Comparison of ENCODE assay signal across 10 mouse cellular contexts in the genomic region with DNA sequence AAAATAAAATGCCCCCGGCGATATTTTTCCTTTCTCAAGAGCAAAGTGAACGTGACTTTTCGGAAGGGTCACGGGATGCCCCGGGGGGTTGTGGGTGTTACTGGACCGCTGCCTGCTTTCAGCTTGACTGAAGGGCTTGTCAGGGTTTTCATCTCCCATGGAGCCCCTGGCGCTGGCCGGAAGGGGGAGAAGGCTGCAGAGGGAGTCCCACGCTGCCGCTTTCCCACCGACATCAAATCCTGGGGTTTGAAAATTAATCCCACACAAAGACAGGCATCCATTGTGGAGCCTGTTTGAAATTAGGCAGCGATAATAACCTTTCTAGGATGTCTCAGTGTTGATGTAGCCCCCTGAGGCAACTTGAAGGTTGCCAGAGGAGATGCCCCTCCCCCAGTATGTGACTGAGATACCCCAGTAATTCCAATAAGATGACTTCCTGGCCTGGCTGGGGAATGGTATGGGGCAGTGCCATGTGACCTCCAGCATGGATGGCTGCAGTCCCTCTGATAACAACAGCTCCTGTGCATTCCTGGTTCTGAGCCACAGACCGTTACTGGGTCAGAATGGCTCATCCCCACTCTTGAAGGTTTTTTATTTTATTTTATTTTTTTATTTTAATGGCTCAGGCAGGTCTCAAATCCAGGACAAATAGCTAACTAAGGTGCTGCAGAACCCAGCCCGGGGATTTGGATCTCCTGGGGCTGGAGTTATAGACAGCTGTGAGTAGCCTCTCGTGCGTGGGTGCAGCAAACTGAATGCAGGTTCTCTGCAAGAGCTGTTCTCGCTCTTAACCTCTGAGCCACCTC.
A peak's percentile ranks its signal among the peaks of the same experiment; 100 is the strongest.
DNase-seq lines count a peak whose midpoint lies in the region; ATAC-seq and TF ChIP-seq lines count a peak whose summit lies in the region.
"Had no signal": no experiment of that assay in that cellular context is flagged by ENCODE, and none has a peak within 500 bp of the region (broad histone marks: within the 10 kb centered on the region; RNA-seq: fewer than 3 reads in every experiment).

No protein-coding gene starts in this region.

- no peak for TF ChIP-seq CTCF in lung, postnatal 0 days (IDR thresholded peaks at IDR 0.05)

- H3K9ac ChIP-seq in liver, embryonic 11.5 days (ENCODE audit: low read depth, low read length), result no peak overlapping the region
- H3K9ac ChIP-seq in embryonic facial prominence, embryonic 14.5 days (ENCODE audit: low read depth, low read length), result peak overlapping the region; percentile 49; the same call in 1 of the 2 replicates
- H3K9ac ChIP-seq in heart, embryonic 14.5 days (ENCODE audit: low read length), result peak overlapping the region; percentile 57
- peak overlapping the region; percentile 13; the same call in 1 of the 2 replicates for H3K9ac ChIP-seq in kidney, embryonic 14.5 days (ENCODE audit: low read depth, low read length)
- H3K9ac ChIP-seq in lung, postnatal 0 days (replicated peaks; ENCODE audit: low read depth), result no peak overlapping the region
- no peak overlapping the region for H3K9ac ChIP-seq in stomach, embryonic 15.5 days

- no peak overlapping the region for H3K27ac ChIP-seq in liver, embryonic 11.5 days (ENCODE audit: low read depth, low read length)
- H3K27ac ChIP-seq in embryonic facial prominence, embryonic 14.5 days (replicated peaks; ENCODE audit: low read depth, low read length), result peak overlapping the region; percentile 69
- peak overlapping the region; percentile 21 to 47; a peak in 3 of 4 replicates for H3K27ac ChIP-seq in heart, embryonic 14.5 days (replicated peaks in 1 of 2; ENCODE audit: control insufficient read depth in 1 of 2, insufficient read depth in 1 of 2, low read depth in 2 of 2, low read length in 2 of 2)
- H3K27ac ChIP-seq in kidney, embryonic 14.5 days (ENCODE audit: low read depth, low read length), result peak overlapping the region; percentile 70
- H3K27ac ChIP-seq in lung, postnatal 0 days (ENCODE audit: low read length), result no peak overlapping the region
- H3K27ac ChIP-seq in stomach, embryonic 15.5 days, result no peak overlapping the region
- H3K27ac ChIP-seq: macrophage had no signal

- H3K4me1 ChIP-seq in liver, embryonic 11.5 days (replicated peaks; ENCODE audit: control insufficient read depth, insufficient read depth, low read length), result no peaks in the 10 kb centered on the region
- peaks cover 19% of the 10 kb centered on the region for H3K4me1 ChIP-seq in embryonic facial prominence, embryonic 14.5 days (ENCODE audit: control insufficient read depth, insufficient read depth, low read length)
- H3K4me1 ChIP-seq in heart, embryonic 14.5 days (ENCODE audit: control insufficient read depth in 2 of 2, insufficient read depth in 2 of 2, low read length in 2 of 2), result peaks cover 2 to 7% of the 10 kb centered on the region in 2 experiments; a peak in 2 of 4 replicates
- H3K4me1 ChIP-seq in kidney, embryonic 14.5 days (ENCODE audit: control insufficient read depth, insufficient read depth, low read length), result peaks cover 32% of the 10 kb centered on the region
- no peaks in the 10 kb centered on the region for H3K4me1 ChIP-seq in lung, postnatal 0 days (ENCODE audit: insufficient read depth, low read depth, low read length)
- H3K4me1 ChIP-seq in stomach, embryonic 15.5 days, result no peaks in the 10 kb centered on the region

- no peak for DNase-seq in liver, embryonic 11.5 days (ENCODE audit: low spot score)
- no peak for DNase-seq in liver
- DNase-seq in embryonic facial prominence, embryonic 14.5 days (ENCODE audit: low spot score), result peak; percentile 74
- peak; percentile 54 for DNase-seq in lung, postnatal 0 days (ENCODE audit: low spot score)
- DNase-seq in T-cell, adult 2 months (ENCODE audit: low spot score), result no peak

- no peaks in the 10 kb centered on the region for H3K36me3 ChIP-seq in liver, embryonic 11.5 days (ENCODE audit: control insufficient read depth, insufficient read depth, low read length)
- H3K36me3 ChIP-seq in embryonic facial prominence, embryonic 14.5 days (ENCODE audit: control insufficient read depth, insufficient read depth, low read length), result no peaks in the 10 kb centered on the region
- H3K36me3 ChIP-seq in heart, embryonic 14.5 days (ENCODE audit: control insufficient read depth, insufficient read depth, low read length), result no peaks in the 10 kb centered on the region
- no peaks in the 10 kb centered on the region for H3K36me3 ChIP-seq in kidney, embryonic 14.5 days (ENCODE audit: control insufficient read depth, insufficient read depth, low read length)
- no peaks in the 10 kb centered on the region for H3K36me3 ChIP-seq in lung, postnatal 0 days (ENCODE audit: insufficient read depth, low read length)
- no peaks in the 10 kb centered on the region for H3K36me3 ChIP-seq in stomach, embryonic 15.5 days
- H3K36me3 ChIP-seq: G1E had no signal

- no peaks in the 10 kb centered on the region for H3K27me3 ChIP-seq in liver, embryonic 11.5 days (replicated peaks; ENCODE audit: control insufficient read depth, insufficient read depth, low read length)
- H3K27me3 ChIP-seq in embryonic facial prominence, embryonic 14.5 days (replicated peaks; ENCODE audit: control insufficient read depth, insufficient read depth, low read length), result no peaks in the 10 kb centered on the region
- H3K27me3 ChIP-seq in heart, embryonic 14.5 days (ENCODE audit: control insufficient read depth, insufficient read depth, low read length), result no peaks in the 10 kb centered on the region
- no peaks in the 10 kb centered on the region for H3K27me3 ChIP-seq in kidney, embryonic 14.5 days (ENCODE audit: control insufficient read depth, insufficient read depth, low read length)
- no peaks in the 10 kb centered on the region for H3K27me3 ChIP-seq in lung, postnatal 0 days (replicated peaks; ENCODE audit: insufficient read depth, low read length)
- H3K27me3 ChIP-seq in stomach, embryonic 15.5 days (replicated peaks), result no peaks in the 10 kb centered on the region

- no peak overlapping the region for H3K4me3 ChIP-seq in liver, embryonic 11.5 days (ENCODE audit: low read depth, low read length)
- H3K4me3 ChIP-seq in embryonic facial prominence, embryonic 14.5 days (ENCODE audit: low read depth, low read length), result peak overlapping the region; percentile 31
- peak overlapping the region; percentile 27 to 33 for H3K4me3 ChIP-seq in heart, embryonic 14.5 days (ENCODE audit: control insufficient read depth in 1 of 2, insufficient read depth in 1 of 2, low read depth in 1 of 2, low read length in 2 of 2)
- H3K4me3 ChIP-seq in kidney, embryonic 14.5 days (ENCODE audit: low read length), result peak overlapping the region; percentile 23; the same call in 1 of the 2 replicates
- H3K4me3 ChIP-seq in lung, postnatal 0 days (ENCODE audit: low read depth, low read length), result peak overlapping the region; percentile 6; the same call in 1 of the 2 replicates
- peak overlapping the region; percentile 24 for H3K4me3 ChIP-seq in stomach, embryonic 15.5 days (replicated peaks)

- no peak for TF ChIP-seq EP300 in lung, postnatal 0 days (IDR thresholded peaks at IDR 0.05)

- H3K9me3 ChIP-seq in liver, embryonic 11.5 days (ENCODE audit: control insufficient read depth, low read length), result no peaks in the 10 kb centered on the region
- no peaks in the 10 kb centered on the region for H3K9me3 ChIP-seq in embryonic facial prominence, embryonic 14.5 days (ENCODE audit: control insufficient read depth, low read length)
- H3K9me3 ChIP-seq in heart, embryonic 14.5 days (ENCODE audit: control insufficient read depth, low read length), result no peaks in the 10 kb centered on the region
- H3K9me3 ChIP-seq in kidney, embryonic 14.5 days (ENCODE audit: control insufficient read depth, low read length), result no peaks in the 10 kb centered on the region
- no peaks in the 10 kb centered on the region for H3K9me3 ChIP-seq in lung, postnatal 0 days (ENCODE audit: low read length)
- no peaks in the 10 kb centered on the region for H3K9me3 ChIP-seq in stomach, embryonic 15.5 days

- peak overlapping the region; percentile 42 for H3K4me2 ChIP-seq in liver, embryonic 11.5 days
- H3K4me2 ChIP-seq in embryonic facial prominence, embryonic 14.5 days (ENCODE audit: low read depth, low read length), result peak overlapping the region; percentile 58
- peak overlapping the region; percentile 69 for H3K4me2 ChIP-seq in heart, embryonic 14.5 days (ENCODE audit: low read length)
- H3K4me2 ChIP-seq in kidney, embryonic 14.5 days (replicated peaks; ENCODE audit: low read depth, low read length), result peak overlapping the region; percentile 38
- peak overlapping the region; percentile 41 for H3K4me2 ChIP-seq in lung, postnatal 0 days (replicated peaks; ENCODE audit: low read depth, low read length)
- H3K4me2 ChIP-seq in stomach, embryonic 15.5 days, result peak overlapping the region; percentile 49

- ATAC-seq in liver, embryonic 11.5 days (replicated peaks; ENCODE audit: low FRiP score), result no peak
- 0 out of 2 replicates have a peak, but pooled peaks have one; percentile 32 for ATAC-seq in embryonic facial prominence, embryonic 14.5 days (ENCODE audit: low read depth)
- ATAC-seq in heart, embryonic 14.5 days (ENCODE audit: insufficient number of reproducible peaks, insufficient read depth, low FRiP score, low read depth), result no peak
- ATAC-seq in kidney, embryonic 14.5 days (ENCODE audit: low FRiP score, low TSS enrichment), result peak; percentile 53
- ATAC-seq in lung, postnatal 0 days, result no peak
- no peak for ATAC-seq in stomach, embryonic 15.5 days (ENCODE audit: insufficient read depth, low FRiP score, low read depth)

- WGBS in liver, embryonic 11.5 days, result 31% methylated on average over 18 of the region's 18 CpGs
- WGBS in embryonic facial prominence, embryonic 14.5 days, result 16% methylated on average over 18 of the region's 18 CpGs
- WGBS in heart, embryonic 14.5 days, result 22% methylated on average over 18 of the region's 18 CpGs
- WGBS in kidney, embryonic 14.5 days, result 10% methylated on average over 18 of the region's 18 CpGs
- WGBS in lung, postnatal 0 days, result 28% methylated on average over 18 of the region's 18 CpGs
- WGBS in stomach, embryonic 15.5 days, result 27% methylated on average over 18 of the region's 18 CpGs

Comparison
In these comparisons a context has a peak if more than half of its experiments do, and no peak if none do; other contexts are left out.
1. ATAC-seq: peak in embryonic facial prominence, embryonic 14.5 days (single experiment) and kidney, embryonic 14.5 days (single experiment); none in liver, embryonic 11.5 days (single experiment), heart, embryonic 14.5 days (single experiment), lung, postnatal 0 days (single experiment) and stomach, embryonic 15.5 days (single experiment).
2. DNase-seq: peak in embryonic facial prominence, embryonic 14.5 days (single experiment) and lung, postnatal 0 days (single experiment); none in liver, embryonic 11.5 days (single experiment), liver (single experiment) and T-cell, adult 2 months (single experiment).
3. H3K27ac ChIP-seq: peak in embryonic facial prominence, embryonic 14.5 days (single experiment), heart, embryonic 14.5 days (2 of 2) and kidney, embryonic 14.5 days (single experiment); none in liver, embryonic 11.5 days (single experiment), lung, postnatal 0 days (single experiment) and stomach, embryonic 15.5 days (single experiment).
4. H3K9ac ChIP-seq: peak in embryonic facial prominence, embryonic 14.5 days (single experiment), heart, embryonic 14.5 days (single experiment) and kidney, embryonic 14.5 days (single experiment); none in liver, embryonic 11.5 days (single experiment), lung, postnatal 0 days (single experiment) and stomach, embryonic 15.5 days (single experiment).
5. Peak in every context shown above with its lines, with median percentiles within 50 percentile points of each other: H3K4me2 ChIP-seq.